Mouse (Mus musculus) G1E (cell line): ENCODE data around the gene Alyref2.

Experiments used
- CTCF ChIP-seq: IDR thresholded peaks from 2 replicates; pipeline ENCODE4 v1.5.1; 2012; ENCODE audit warnings: low read depth, low read length, inconsistent platforms, mixed read lengths
- GATA1 ChIP-seq: IDR thresholded peaks from 2 replicates; pipeline ENCODE4 v1.6.1; 2012; ENCODE audit warnings: borderline replicate concordance, low read length, inconsistent platforms, mixed read lengths
- POLR2AphosphoS5 ChIP-seq: IDR thresholded peaks from 2 replicates; pipeline ENCODE4 v1.6.1; 2012; ENCODE audit warnings: low read depth, low read length, inconsistent platforms; ENCODE audit not compliant: insufficient replicate concordance
- TAL1 ChIP-seq: conservative IDR thresholded peaks from 2 replicates; pipeline ENCODE4 v1.6.1; 2012; ENCODE audit warnings: low read depth, low read length, inconsistent platforms, mixed read lengths

GRCm38 (mm10) chr1:171515557-171515956, 12.3 kb downstream of the Alyref2 start:
- no peak for TF ChIP-seq CTCF
- TF ChIP-seq GATA1: no peak
- TF ChIP-seq POLR2AphosphoS5: no peak
- no peak for TF ChIP-seq TAL1
